Mouse (Mus musculus) duodenum, adult 2 months (tissue): Measurements from ENCODE around the gene Als2. TPM values are rescaled to one million over a fixed set of nuclear protein-coding genes. Genes with fewer than 3 reads are reported as not detected.

Experiments
- polyA plus RNA-seq: library from polyadenylated mRNA; depleted of rRNA; stranded (reverse); fragments of >200 nt; gene quantifications from 2 replicates; pipeline ENCODE4 v1.2.3, GENCODE M21; 2012; ENCODE audit warnings: low replicate concordance; rRNA removed

The Als2 gene
- polyA plus RNA-seq: 4.8 and 5.2 TPM in 2 replicates

GRCm38 (mm10) chr1:59236856-59237441, at the start of gene Als2:
TSS of gene Als2 (minus strand) at chr1:59237231.

GRCm38 (mm10) chr1:59256751-59257231, 19.8 kb upstream of the Als2 start, which contains the start of gene Cdk15:
TSS of gene Cdk15 (plus strand) at chr1:59256906.

GRCm38 (mm10) chr1:59163030-59163461, 74.0 kb downstream of the Als2 start, which contains the start of gene Mpp4:
TSS of gene Mpp4 (minus strand) at chr1:59163389.

GRCm38 (mm10) chr1:59119720-59120457, 117.1 kb downstream of the Als2 start, which contains the start of gene Tmem237:
TSS of gene Tmem237 (minus strand) at chr1:59120408.

Other genes starting within 250 kb of the Als2 start
- gene C2cd6, start 142.3 kb downstream of the Als2 start, polyA plus RNA-seq: not detected in 2 replicates
- 0.34 and 0.56 TPM in 2 replicates for gene Tmem237, start 116.8 kb downstream of the Als2 start, polyA plus RNA-seq
- 2.6 and 4.0 TPM in 2 replicates for gene Mpp4, start 73.8 kb downstream of the Als2 start, polyA plus RNA-seq
- not detected in 2 replicates for gene Cdk15, start 19.7 kb upstream of the Als2 start, polyA plus RNA-seq
- 9.2 and 10.9 TPM in 2 replicates for gene Fzd7, start 245.2 kb upstream of the Als2 start, polyA plus RNA-seq